Mouse (Mus musculus): ENCODE results near the gene Ube2j1.

DNA sequence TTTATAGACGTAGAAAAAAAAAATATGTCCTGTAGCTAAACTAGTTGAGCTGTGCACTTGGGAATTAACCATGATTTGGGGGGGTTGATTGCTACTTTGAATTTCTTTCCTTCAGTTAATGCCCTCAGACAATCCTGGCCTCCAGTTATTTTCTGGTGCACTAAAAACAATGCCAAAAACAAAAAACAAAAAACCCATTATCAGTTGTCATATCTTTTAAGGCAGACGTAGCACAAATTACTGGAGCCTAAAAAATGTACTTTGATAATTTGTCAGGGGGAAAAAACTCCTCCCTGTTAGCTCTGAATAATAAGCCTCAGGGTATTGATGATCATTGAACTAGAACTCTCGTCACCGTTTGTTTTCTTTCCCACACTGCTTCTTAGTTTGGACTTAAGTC, 829 bp downstream of the Ube2j1 start:
- TF ChIP-seq POLR2A (IDR thresholded peaks at IDR 0.05; ENCODE audit: insufficient read depth, low read length): no peak
- TF ChIP-seq CTCF (IDR thresholded peaks at IDR 0.05; ENCODE audit: low read depth, low read length): no peak
- TF ChIP-seq EP300 (IDR thresholded peaks at IDR 0.05; ENCODE audit: insufficient read depth, low read depth, low read length): no peak

Data from ES-Bruce4 (cell line).